8 mouse cellular contexts compared by ENCODE assay signal in the genomic region with DNA sequence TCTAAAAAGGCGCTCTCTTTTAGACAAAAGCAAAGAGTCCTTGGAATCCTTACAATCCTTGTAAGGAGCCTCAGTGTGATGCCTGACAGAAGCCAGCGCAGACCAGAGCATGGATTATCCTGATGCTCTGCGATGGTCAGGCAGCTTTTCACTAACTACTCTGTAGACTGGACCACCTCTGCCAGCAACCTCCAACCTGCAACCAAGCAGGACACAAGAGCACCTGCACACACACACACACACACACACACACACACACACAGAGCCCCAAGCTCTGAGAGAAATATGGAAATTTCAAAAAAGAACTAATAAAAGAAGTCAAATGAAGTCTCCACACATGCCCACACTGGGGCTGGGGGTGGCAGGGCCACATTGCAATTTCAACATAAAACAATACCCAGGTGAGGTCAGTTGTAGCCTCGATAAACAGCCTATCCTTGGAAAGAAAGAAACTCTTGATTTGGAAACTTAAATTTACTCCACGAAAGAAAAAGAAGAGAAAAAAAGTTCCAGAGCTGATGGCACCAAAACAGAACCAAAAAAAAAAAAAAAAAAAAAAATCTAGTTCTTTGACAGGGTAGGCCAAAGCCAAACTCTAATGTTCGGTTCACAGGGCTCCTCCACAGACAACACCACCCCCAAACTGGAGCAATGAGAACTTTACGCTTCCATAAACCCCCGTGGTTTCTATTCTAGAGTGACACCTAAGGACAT. TPM values are rescaled to one million over a fixed set of nuclear protein-coding genes. Genes with fewer than 3 reads are reported as not detected.
A peak's percentile ranks its signal among the peaks of the same experiment; 100 is the strongest.
DNase-seq lines count a peak whose midpoint lies in the region; ATAC-seq and TF ChIP-seq lines count a peak whose summit lies in the region.

No protein-coding gene starts in this region.

- H3K27me3 ChIP-seq in heart, embryonic 14.5 days (ENCODE audit: control insufficient read depth, insufficient read depth, low read length) = no peaks in the 10 kb centered on the region
- no peaks in the 10 kb centered on the region for H3K27me3 ChIP-seq in E14TG2a.4 (ENCODE audit: insufficient read depth, low read length)
- no peaks in the 10 kb centered on the region for H3K27me3 ChIP-seq in forebrain, embryonic 13.5 days
- no peaks in the 10 kb centered on the region for H3K27me3 ChIP-seq in liver, embryonic 16.5 days (ENCODE audit: control insufficient read depth, insufficient read depth, low read depth, low read length)

- DNase-seq in heart, adult 8-10 months (ENCODE audit: low spot score) = no peak
- no peak for DNase-seq in yolk sac, embryonic 10.5 days (ENCODE audit: low spot score)
- DNase-seq in left cerebral cortex, postnatal 36 days (ENCODE audit: low spot score in 2 of 2) = no peak
- DNase-seq in gastrocnemius, postnatal 14 days = no peak

- H3K36me3 ChIP-seq in heart, embryonic 14.5 days (ENCODE audit: control insufficient read depth, insufficient read depth, low read length) = 0 out of 2 replicates have a peak, but pooled peaks cover 3% of the 10 kb centered on the region
- H3K36me3 ChIP-seq in E14TG2a.4 (ENCODE audit: insufficient read depth, low read length) = peaks cover 17% of the 10 kb centered on the region
- no peaks in the 10 kb centered on the region for H3K36me3 ChIP-seq in forebrain, embryonic 13.5 days (ENCODE audit: poor library complexity, severe bottlenecking)
- H3K36me3 ChIP-seq in liver, embryonic 16.5 days (ENCODE audit: control insufficient read depth, insufficient read depth) = no peaks in the 10 kb centered on the region

- TF ChIP-seq CTCF in E14TG2a.4 (conservative IDR thresholded peaks at IDR 0.05; ENCODE audit: low read length) = no peak

- H3K4me1 ChIP-seq in heart, embryonic 14.5 days (ENCODE audit: control insufficient read depth in 2 of 2, insufficient read depth in 2 of 2, low read length in 2 of 2) = peaks cover 11 to 25% of the 10 kb centered on the region in 2 experiments; a peak in 3 of 4 replicates
- peaks cover 71% of the 10 kb centered on the region for H3K4me1 ChIP-seq in E14TG2a.4 (replicated peaks; ENCODE audit: low read depth, low read length)
- H3K4me1 ChIP-seq in forebrain, embryonic 13.5 days = peaks cover 45% of the 10 kb centered on the region
- peaks cover 20% of the 10 kb centered on the region for H3K4me1 ChIP-seq in liver, embryonic 16.5 days (ENCODE audit: control insufficient read depth, low read depth, low read length)

- intact Hi-C loops in left cerebral cortex, postnatal 36 days (cut with DNase I) = loop anchor here (5.0 kb wide), 1 partner anchor 65 kb away; the partner anchor contains the start of genes Eef1b2 and Ndufs1
- intact Hi-C loops in gastrocnemius, postnatal 14 days (cut with DNase I; ENCODE audit: low total_unique reads) = no loop called here

- ATAC-seq in heart, embryonic 14.5 days (ENCODE audit: insufficient number of reproducible peaks, insufficient read depth, low FRiP score, low read depth) = no peak
- ATAC-seq in forebrain, embryonic 13.5 days = no peak
- ATAC-seq in liver, embryonic 16.5 days (ENCODE audit: low read depth) = no peak

- peak overlapping the region; percentile 100 for H3K9ac ChIP-seq in heart, embryonic 14.5 days (ENCODE audit: low read length)
- peak overlapping the region; percentile 100 for H3K9ac ChIP-seq in forebrain, embryonic 13.5 days
- H3K9ac ChIP-seq in liver, embryonic 16.5 days (ENCODE audit: low read depth, low read length) = peak overlapping the region; percentile 99

- H3K4me3 ChIP-seq in heart, embryonic 14.5 days (ENCODE audit: control insufficient read depth in 1 of 2, insufficient read depth in 1 of 2, low read depth in 1 of 2, low read length in 2 of 2) = peak overlapping the region; percentile 55 to 96
- H3K4me3 ChIP-seq in E14TG2a.4 (replicated peaks; ENCODE audit: low read length) = peak overlapping the region; percentile 82
- peak overlapping the region; percentile 88 for H3K4me3 ChIP-seq in forebrain, embryonic 13.5 days
- H3K4me3 ChIP-seq in liver, embryonic 16.5 days (ENCODE audit: low read depth, low read length) = peak overlapping the region; percentile 90

- WGBS in heart, embryonic 14.5 days = 45% methylated on average over 8 of the region's 8 CpGs
- 39% methylated on average over 8 of the region's 8 CpGs for WGBS in forebrain, embryonic 13.5 days
- WGBS in liver, embryonic 16.5 days (ENCODE audit: insufficient replicate concordance) = 40% methylated on average over 8 of the region's 8 CpGs

- peak overlapping the region in 1 of 2 experiments; percentile 99; a peak in 2 of 4 replicates for H3K27ac ChIP-seq in heart, embryonic 14.5 days (replicated peaks in 1 of 2; ENCODE audit: control insufficient read depth in 1 of 2, insufficient read depth in 1 of 2, low read depth in 2 of 2, low read length in 2 of 2)
- H3K27ac ChIP-seq in forebrain, embryonic 13.5 days = peak overlapping the region; percentile 99; the same call in 1 of the 2 replicates
- peak overlapping the region; percentile 98 for H3K27ac ChIP-seq in liver, embryonic 16.5 days (ENCODE audit: low read length)

- no peaks in the 10 kb centered on the region for H3K9me3 ChIP-seq in heart, embryonic 14.5 days (ENCODE audit: control insufficient read depth, low read length)
- no peaks in the 10 kb centered on the region for H3K9me3 ChIP-seq in E14TG2a.4 (ENCODE audit: low read length)
- H3K9me3 ChIP-seq in forebrain, embryonic 13.5 days (replicated peaks) = no peaks in the 10 kb centered on the region
- H3K9me3 ChIP-seq in liver, embryonic 16.5 days (replicated peaks; ENCODE audit: control insufficient read depth, low read length) = no peaks in the 10 kb centered on the region

- peak overlapping the region; percentile 87 for H3K4me2 ChIP-seq in heart, embryonic 14.5 days (ENCODE audit: low read length)
- peak overlapping the region; percentile 94 for H3K4me2 ChIP-seq in forebrain, embryonic 13.5 days
- H3K4me2 ChIP-seq in liver, embryonic 16.5 days (ENCODE audit: low read depth, low read length) = peak overlapping the region; percentile 81

RNA-seq across cellular contexts. Expression of gene Ino80d, which starts 2.2 kb away (rescaled TPM):
- 10.6 and 12.2 TPM in 2 replicates for polyA plus RNA-seq in heart, embryonic 14.5 days (2014; fragmentation: Nextera tagmentation; extraction: Ambion mirVana)
- 10 to 100 TPM; 15.1 to 18.8 (median 16.8) TPM for total RNA-seq in heart, adult 8-10 months (2022)
- polyA plus RNA-seq in forebrain, embryonic 13.5 days (2015; fragmentation: Nextera tagmentation; extraction: Ambion mirVana) = 10.0 TPM in 2 replicates
- polyA plus RNA-seq in liver, embryonic 16.5 days (2015; fragmentation: Nextera tagmentation; extraction: Ambion mirVana) = 4.5 and 4.9 TPM in 2 replicates
- total RNA-seq in left cerebral cortex, postnatal 36 days (2021) = 10 to 100 TPM; 27.4 to 35.7 TPM
- 10 to 100 TPM; 12.8 to 14.2 TPM for total RNA-seq in gastrocnemius, postnatal 14 days (2021)
